Mouse (Mus musculus): ENCODE measurements around the gene Gm47985. TPM values are rescaled to one million over a fixed set of nuclear protein-coding genes. Genes with fewer than 3 reads are reported as not detected.

Gm47985 gene
- polyA plus RNA-seq, 1 experiment from 2014 or later, result 0.34 TPM

GRCm38 (mm10) chr1:151232346-151232745 lies 50.0 kb downstream of the Gm47985 start:
- H3K4me3 ChIP-seq, result no peak overlapping the region
- no peak overlapping the region for H3K4me2 ChIP-seq (replicated peaks)
- H3K27ac ChIP-seq, result no peak overlapping the region
- no peaks in the 10 kb centered on the region for H3K27me3 ChIP-seq
- H3K9ac ChIP-seq, result no peak overlapping the region
- ATAC-seq (ENCODE audit: low FRiP score, low read depth), result no peak
- H3K4me1 ChIP-seq, result peaks cover 15% of the 10 kb centered on the region
- H3K36me3 ChIP-seq, result no peaks in the 10 kb centered on the region
- no peaks in the 10 kb centered on the region for H3K9me3 ChIP-seq
- 75% methylated on average over 3 of the region's 3 CpGs for WGBS

- no peak for ATAC-seq (ENCODE audit: low FRiP score, low read depth)
- no peak overlapping the region for H3K27ac ChIP-seq
- H3K36me3 ChIP-seq, result no peaks in the 10 kb centered on the region
- WGBS, result 72% methylated on average over 3 of the region's 3 CpGs
- no peak overlapping the region for H3K4me2 ChIP-seq (replicated peaks)
- H3K9ac ChIP-seq, result no peak overlapping the region
- H3K27me3 ChIP-seq, result no peaks in the 10 kb centered on the region
- no peak overlapping the region for H3K4me3 ChIP-seq
- H3K4me1 ChIP-seq, result peaks cover 26% of the 10 kb centered on the region
- H3K9me3 ChIP-seq, result no peaks in the 10 kb centered on the region
Observed at GRCm38 (mm10) chr1:151233756-151234155, 51.4 kb downstream of the Gm47985 start.

Other genes starting within 250 kb of the Gm47985 start
- 36.0 and 38.9 TPM in 2 replicates for gene Hmcn1, start 189.1 kb upstream of the Gm47985 start, polyA plus RNA-seq (2015; fragmentation: Nextera tagmentation; extraction: Ambion mirVana)
- not detected in 2 replicates for gene Gm8947, start 9.8 kb downstream of the Gm47985 start, polyA plus RNA-seq (2015; fragmentation: Nextera tagmentation; extraction: Ambion mirVana)
- not detected in 2 replicates for gene Gm47995, start 15.9 kb downstream of the Gm47985 start, polyA plus RNA-seq (2015; fragmentation: Nextera tagmentation; extraction: Ambion mirVana)
- gene 3110040M04Rik, start 21.6 kb downstream of the Gm47985 start, polyA plus RNA-seq (2015; fragmentation: Nextera tagmentation; extraction: Ambion mirVana), result not detected in 2 replicates
- not detected in 2 replicates for gene Gm47996, start 27.6 kb downstream of the Gm47985 start, polyA plus RNA-seq (2015; fragmentation: Nextera tagmentation; extraction: Ambion mirVana)
- 274 and 300 TPM in 2 replicates for gene Ivns1abp, start 161.9 kb downstream of the Gm47985 start, polyA plus RNA-seq (2015; fragmentation: Nextera tagmentation; extraction: Ambion mirVana)
- gene Swt1, start 245.9 kb downstream of the Gm47985 start, polyA plus RNA-seq (2015; fragmentation: Nextera tagmentation; extraction: Ambion mirVana), result 26.5 and 32.7 TPM in 2 replicates
- gene Trmt1l, start 246.0 kb downstream of the Gm47985 start, polyA plus RNA-seq (2015; fragmentation: Nextera tagmentation; extraction: Ambion mirVana), result 48.6 and 51.3 TPM in 2 replicates

Data from limb, embryonic 13.5 days (tissue).